Mouse (Mus musculus) heart, embryonic 13.5 days (tissue): ENCODE results near the gene Prkag2. TPM values are rescaled to one million over a fixed set of nuclear protein-coding genes. Genes with fewer than 3 reads are reported as not detected.

ENCODE experiments used
- ATAC-seq: fragments of 200-750 bp; cut with Nextera tagmentation; 2 replicates; pipeline ENCODE4 v1.8.0; 2017; ENCODE audit warnings: moderate TSS enrichment; ENCODE audit not compliant: insufficient number of reproducible peaks, low FRiP score, low TSS enrichment; ENCODE audit errors: extremely low read depth
- H3K27ac ChIP-seq: fragments of 300-500 bp; sonication (generic); replicated peaks from 2 replicates; pipeline ENCODE4 v1.5.1; 2015; ENCODE audit warnings: moderate library complexity, mild to moderate bottlenecking, inconsistent platforms
- H3K27me3 ChIP-seq: fragments of 300-500 bp; sonication (generic); replicated peaks from 2 replicates; pipeline ENCODE4 v1.6.1; 2015; ENCODE audit warnings: mild to moderate bottlenecking, inconsistent platforms
- H3K36me3 ChIP-seq: fragments of 300-500 bp; sonication (generic); 2 replicates; pipeline ENCODE4 v1.6.1; 2015; ENCODE audit warnings: mild to moderate bottlenecking, inconsistent platforms
- H3K4me1 ChIP-seq: fragments of 300-500 bp; sonication (generic); 2 replicates; pipeline ENCODE4 v1.6.1; 2015; ENCODE audit warnings: inconsistent platforms
- H3K4me2 ChIP-seq: fragments of 300-500 bp; sonication (generic); 2 replicates; pipeline ENCODE4 v1.6.1; 2015; ENCODE audit warnings: inconsistent platforms, mild to moderate bottlenecking, moderate library complexity
- H3K4me3 ChIP-seq: fragments of 300-500 bp; sonication (generic); 2 replicates; pipeline ENCODE4 v1.5.1; 2015; ENCODE audit warnings: moderate library complexity, mild to moderate bottlenecking, inconsistent platforms
- H3K9ac ChIP-seq: fragments of 300-500 bp; sonication (generic); 2 replicates; pipeline ENCODE4 v1.6.1; 2015; ENCODE audit warnings: inconsistent platforms, mild to moderate bottlenecking, moderate library complexity
- H3K9me3 ChIP-seq: fragments of 300-500 bp; sonication (generic); 2 replicates; pipeline ENCODE4 v1.6.1; 2016; ENCODE audit warnings: inconsistent platforms
- WGBS: fragments of 180-500 bp; shearing (Covaris S2); methylation state at CpG from one replicate; pipeline ENCODE4 v1.1.7; 2015; ENCODE audit warnings: mixed read lengths; 5-methylcytosine and 5-hydroxymethylcytosine counted together
- polyA plus RNA-seq: library from polyadenylated mRNA; unstranded; fragments of >200 nt; fragmentation: Nextera tagmentation; extraction: Ambion mirVana; gene quantifications from 2 replicates; pipeline ENCODE4 v1.2.1, GENCODE M21; 2015

Prkag2 gene
- polyA plus RNA-seq, 1 experiment from 2014 or later = 83.7 TPM

DNA sequence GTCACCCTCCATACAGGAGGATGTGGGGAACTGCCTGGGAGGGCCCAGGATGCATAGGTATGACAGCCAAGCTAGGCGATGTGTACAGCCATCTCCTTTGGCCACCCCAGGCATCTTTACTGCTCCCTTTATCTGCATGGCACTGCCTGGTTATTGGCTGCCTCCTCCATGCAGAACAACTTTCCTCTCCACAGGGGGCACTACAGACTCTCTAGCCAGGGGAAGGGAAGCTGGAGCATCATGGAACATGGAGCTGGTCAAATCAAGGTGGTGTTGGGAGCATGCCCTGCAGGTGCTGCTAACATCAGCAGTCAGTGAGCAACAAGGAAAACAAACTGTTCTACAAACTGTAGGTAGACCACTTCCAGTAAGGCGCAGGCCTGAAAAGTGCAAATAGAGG lies 56.4 kb downstream of the Prkag2 start:
- Histone ChIP-seq H3K9me3 (no peaks in the 10 kb centered on the region), H3K36me3 (no peaks in the 10 kb centered on the region), H3K4me3 (no peak overlapping the region), H3K27ac (no peak overlapping the region), H3K4me2 (no peak overlapping the region), H3K9ac (no peak overlapping the region), H3K4me1 (peaks cover 22% of the 10 kb centered on the region), H3K27me3 (no peaks in the 10 kb centered on the region)
- 86% methylated on average over 2 of the region's 2 CpGs for WGBS
- no peak for ATAC-seq

GRCm38 (mm10) chr5:25041947-25042346 lies 58.5 kb downstream of the Prkag2 start:
- Histone ChIP-seq H3K27ac (no peak overlapping the region), H3K9ac (no peak overlapping the region), H3K4me3 (no peak overlapping the region), H3K27me3 (no peaks in the 10 kb centered on the region), H3K4me2 (no peak overlapping the region), H3K36me3 (no peaks in the 10 kb centered on the region), H3K9me3 (no peaks in the 10 kb centered on the region), H3K4me1 (peaks cover 23% of the 10 kb centered on the region)
- WGBS = 73% methylated on average over 1 of the region's 1 CpGs
- ATAC-seq = no peak

GRCm38 (mm10) chr5:25041307-25041706 lies 59.1 kb downstream of the Prkag2 start:
- ATAC-seq = no peak
- Histone ChIP-seq H3K4me3 (no peak overlapping the region), H3K4me2 (peak overlapping the region; percentile 21; the same call in 1 of the 2 replicates), H3K27ac (no peak overlapping the region), H3K9me3 (no peaks in the 10 kb centered on the region), H3K36me3 (no peaks in the 10 kb centered on the region), H3K27me3 (no peaks in the 10 kb centered on the region), H3K4me1 (peaks cover 23% of the 10 kb centered on the region), H3K9ac (0 out of 2 replicates have a peak overlapping the region, but pooled peaks have one; percentile 24)
- WGBS = 20% methylated on average over 5 of the region's 5 CpGs

DNA sequence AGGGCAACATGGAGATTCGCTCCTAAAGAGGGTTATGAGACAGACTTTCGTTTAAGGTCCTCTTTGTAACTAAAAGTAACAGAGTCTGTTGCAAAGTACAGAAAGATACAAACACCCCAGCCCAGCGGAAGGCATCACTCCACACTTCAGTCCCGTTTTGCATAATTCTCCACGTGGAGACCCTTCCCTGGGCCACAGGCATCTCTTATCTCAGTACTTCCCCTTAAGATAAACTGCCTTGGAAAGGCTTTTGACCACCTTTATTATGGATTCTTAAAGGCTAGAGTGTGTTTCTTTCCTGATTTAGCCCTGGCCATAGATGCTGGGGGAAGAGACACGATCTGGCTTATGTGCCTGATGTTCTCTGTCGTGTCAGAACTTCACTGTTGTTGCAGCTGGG lies 59.5 kb downstream of the Prkag2 start:
- ATAC-seq = no peak
- Histone ChIP-seq H3K9ac (0 out of 2 replicates have a peak overlapping the region, but pooled peaks have one; percentile 24), H3K4me3 (no peak overlapping the region), H3K36me3 (no peaks in the 10 kb centered on the region), H3K27me3 (no peaks in the 10 kb centered on the region), H3K27ac (no peak overlapping the region), H3K4me1 (peaks cover 23% of the 10 kb centered on the region), H3K9me3 (no peaks in the 10 kb centered on the region), H3K4me2 (peak overlapping the region; percentile 21; the same call in 1 of the 2 replicates)
- 26% methylated on average over 7 of the region's 7 CpGs for WGBS

- 83% methylated on average over 2 of the region's 2 CpGs for WGBS
- no peaks in the 10 kb centered on the region for H3K9me3 ChIP-seq
- no peak for ATAC-seq
Measured at GRCm38 (mm10) chr5:25038827-25039226, 61.6 kb downstream of the Prkag2 start.

DNA sequence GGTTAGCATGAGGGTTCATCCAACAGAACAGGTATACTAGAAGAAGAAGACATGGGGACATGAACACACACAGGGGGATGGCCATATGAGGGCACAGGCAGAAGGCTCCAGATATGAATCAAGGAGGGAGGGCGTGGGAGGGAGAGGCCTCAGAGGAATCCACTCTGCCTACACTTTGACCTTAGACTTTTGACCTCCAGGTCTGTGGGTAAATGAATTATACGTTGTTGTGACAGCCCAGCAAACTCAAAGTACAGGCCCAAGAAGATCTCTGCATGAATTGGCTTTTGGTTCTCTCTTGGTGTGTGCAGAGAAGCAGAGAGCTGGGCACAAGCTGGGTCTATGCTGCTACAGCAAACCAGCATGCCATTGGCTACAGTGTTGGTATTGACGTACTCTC lies 65.1 kb downstream of the Prkag2 start:
- no peaks in the 10 kb centered on the region for H3K36me3 ChIP-seq
- H3K27me3 ChIP-seq = no peaks in the 10 kb centered on the region
- ATAC-seq = no peak
- WGBS = 79% methylated on average over 3 of the region's 3 CpGs
- H3K4me2 ChIP-seq = no peak overlapping the region
- H3K4me3 ChIP-seq = no peak overlapping the region
- H3K4me1 ChIP-seq = peaks cover 27% of the 10 kb centered on the region
- H3K9me3 ChIP-seq = no peaks in the 10 kb centered on the region
- no peak overlapping the region for H3K9ac ChIP-seq
- no peak overlapping the region for H3K27ac ChIP-seq

More at GRCm38 (mm10) chr5:25038827-25039226, 61.6 kb downstream of the Prkag2 start:
- H3K4me1 ChIP-seq = peaks cover 28% of the 10 kb centered on the region
- H3K4me3 ChIP-seq = no peak overlapping the region
- H3K4me2 ChIP-seq = no peak overlapping the region
- no peaks in the 10 kb centered on the region for H3K36me3 ChIP-seq
- H3K27ac ChIP-seq = no peak overlapping the region
- no peaks in the 10 kb centered on the region for H3K27me3 ChIP-seq
- H3K9ac ChIP-seq = no peak overlapping the region

DNA sequence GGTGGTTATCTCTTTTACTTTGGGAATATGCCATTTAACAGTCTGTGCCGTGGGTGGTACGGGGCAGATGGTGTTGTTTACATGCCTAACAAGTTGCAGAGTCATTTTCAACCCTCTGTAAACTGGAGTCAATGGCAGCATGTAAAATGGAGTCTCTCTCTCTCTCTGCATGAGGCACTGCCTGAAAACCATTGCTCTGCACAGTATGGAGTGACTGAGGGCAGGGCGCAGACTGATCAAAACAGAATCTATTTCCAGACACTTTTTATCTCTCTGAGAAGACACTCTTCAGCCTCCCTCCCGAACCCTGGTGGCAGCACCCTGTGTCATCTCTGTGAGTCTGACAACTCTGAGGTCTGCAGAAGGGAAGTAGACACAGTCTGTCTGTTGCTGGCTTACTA lies 69.0 kb downstream of the Prkag2 start:
- no peak for ATAC-seq
- Histone ChIP-seq H3K27ac (peak overlapping the region; percentile 83), H3K36me3 (no peaks in the 10 kb centered on the region)

DNA sequence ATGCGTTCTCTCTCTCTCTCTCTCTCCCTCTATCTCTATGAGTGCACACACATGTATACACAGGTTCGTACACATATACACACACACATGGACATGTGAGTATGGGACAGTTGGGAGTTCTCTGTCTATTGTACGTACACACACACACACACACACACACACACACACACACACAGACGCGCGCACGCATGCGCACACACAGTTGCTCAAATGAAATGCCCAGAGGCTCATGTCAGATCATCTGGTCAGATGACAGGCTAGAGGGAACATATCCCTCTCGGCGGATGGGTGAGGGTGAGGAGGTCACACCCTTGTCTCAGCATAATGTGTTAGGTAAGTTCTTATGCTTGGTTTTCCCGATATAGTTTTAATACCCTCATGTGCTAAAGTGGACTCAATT lies 69.4 kb downstream of the Prkag2 start:
- no peaks in the 10 kb centered on the region for H3K27me3 ChIP-seq
- no peaks in the 10 kb centered on the region for H3K36me3 ChIP-seq
- H3K9me3 ChIP-seq = no peaks in the 10 kb centered on the region
- H3K4me3 ChIP-seq = no peak overlapping the region
- H3K9ac ChIP-seq = peak overlapping the region; percentile 14; the same call in 1 of the 2 replicates
- 76% methylated on average over 11 of the region's 11 CpGs for WGBS
- peaks cover 42% of the 10 kb centered on the region for H3K4me1 ChIP-seq
- H3K27ac ChIP-seq = peak overlapping the region; percentile 83
- ATAC-seq = no peak
- H3K4me2 ChIP-seq = no peak overlapping the region

More for the DNA sequence above, 69.0 kb downstream of the Prkag2 start:
- Histone ChIP-seq H3K4me3 (no peak overlapping the region), H3K4me2 (no peak overlapping the region), H3K4me1 (peaks cover 38% of the 10 kb centered on the region), H3K27me3 (no peaks in the 10 kb centered on the region), H3K9ac (no peak overlapping the region), H3K9me3 (no peaks in the 10 kb centered on the region)
- 43% methylated on average over 4 of the region's 4 CpGs for WGBS

- Histone ChIP-seq H3K27ac (peak overlapping the region; percentile 83), H3K27me3 (no peaks in the 10 kb centered on the region), H3K9me3 (no peaks in the 10 kb centered on the region), H3K36me3 (no peaks in the 10 kb centered on the region), H3K4me2 (0 out of 2 replicates have a peak overlapping the region, but pooled peaks have one; percentile 2), H3K4me1 (peaks cover 50% of the 10 kb centered on the region), H3K9ac (no peak overlapping the region), H3K4me3 (no peak overlapping the region)
- ATAC-seq = peak; percentile 74; the same call in 1 of the 2 replicates
- 0% methylated on average over 3 of the region's 3 CpGs for WGBS
Measured at GRCm38 (mm10) chr5:25030276-25030681, 70.2 kb downstream of the Prkag2 start.

DNA sequence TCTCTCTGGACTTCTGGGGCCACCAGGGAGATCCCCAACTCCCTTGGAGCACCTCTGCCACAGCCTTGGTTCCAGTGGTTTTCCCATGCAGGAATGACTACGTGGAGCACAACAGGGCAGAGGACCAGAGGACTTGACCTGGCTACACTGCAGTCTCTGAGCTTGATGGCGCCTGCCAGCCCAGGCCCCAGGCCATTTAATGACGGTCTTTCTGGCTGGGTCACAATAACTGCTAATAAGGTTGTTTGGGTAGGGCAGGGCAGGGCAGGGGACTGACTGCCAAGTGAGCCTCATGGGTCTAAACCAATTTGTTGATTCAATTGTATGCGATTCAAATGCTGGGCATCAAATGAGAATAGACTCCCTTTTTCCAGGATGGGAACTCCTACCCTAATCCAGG lies 72.8 kb downstream of the Prkag2 start:
- WGBS = 89% methylated on average over 4 of the region's 4 CpGs
- Histone ChIP-seq H3K27me3 (no peaks in the 10 kb centered on the region), H3K36me3 (no peaks in the 10 kb centered on the region), H3K4me2 (no peak overlapping the region), H3K4me1 (peaks cover 55% of the 10 kb centered on the region), H3K9me3 (no peaks in the 10 kb centered on the region), H3K4me3 (no peak overlapping the region), H3K9ac (no peak overlapping the region), H3K27ac (no peak overlapping the region)
- no peak for ATAC-seq

DNA sequence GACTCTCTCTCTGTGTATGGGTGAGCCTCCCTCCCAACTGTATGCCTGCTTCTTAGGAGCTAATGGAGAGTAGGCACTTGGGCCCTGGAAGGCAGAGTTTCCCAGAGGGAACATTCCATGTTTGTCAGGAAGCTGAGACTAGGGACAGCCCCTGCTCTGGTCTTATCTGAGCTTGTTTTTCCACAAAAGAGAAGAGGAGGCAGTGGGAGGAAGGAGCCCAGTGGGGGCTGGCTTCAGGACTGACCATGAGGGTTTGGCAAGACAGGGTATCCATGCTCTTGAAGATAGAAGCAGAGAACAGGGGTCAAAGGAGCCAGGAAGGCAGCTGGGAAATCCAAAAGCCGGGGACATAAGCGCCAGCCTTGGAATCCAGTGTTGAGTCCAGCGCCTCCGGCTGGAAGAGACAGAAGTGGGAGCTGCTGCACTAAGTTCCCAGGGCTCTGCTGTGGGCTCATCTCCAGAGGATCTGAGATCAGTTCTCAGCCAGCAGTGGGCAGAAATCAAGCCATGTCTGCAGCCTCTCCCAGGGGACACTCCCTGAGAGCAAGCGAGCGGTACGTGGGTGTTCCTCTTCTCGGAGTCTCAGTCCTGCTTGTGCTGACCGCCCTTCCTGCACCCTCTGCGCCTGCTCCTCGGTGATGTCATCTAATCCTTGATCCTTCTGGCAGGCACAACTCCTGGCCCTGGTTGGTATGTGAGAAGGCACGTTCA lies 75.0 kb downstream of the Prkag2 start:
- peaks cover 11% of the 10 kb centered on the region for H3K36me3 ChIP-seq
- peaks cover 50% of the 10 kb centered on the region for H3K4me1 ChIP-seq
- ATAC-seq = no peak
- peak overlapping the region; percentile 58 for H3K9ac ChIP-seq
- no peaks in the 10 kb centered on the region for H3K27me3 ChIP-seq
- H3K9me3 ChIP-seq = no peaks in the 10 kb centered on the region
- peak overlapping the region; percentile 81 for H3K27ac ChIP-seq
- peak overlapping the region; percentile 42 for H3K4me2 ChIP-seq
- WGBS = 35% methylated on average over 12 of the region's 12 CpGs
- H3K4me3 ChIP-seq = no peak overlapping the region

DNA sequence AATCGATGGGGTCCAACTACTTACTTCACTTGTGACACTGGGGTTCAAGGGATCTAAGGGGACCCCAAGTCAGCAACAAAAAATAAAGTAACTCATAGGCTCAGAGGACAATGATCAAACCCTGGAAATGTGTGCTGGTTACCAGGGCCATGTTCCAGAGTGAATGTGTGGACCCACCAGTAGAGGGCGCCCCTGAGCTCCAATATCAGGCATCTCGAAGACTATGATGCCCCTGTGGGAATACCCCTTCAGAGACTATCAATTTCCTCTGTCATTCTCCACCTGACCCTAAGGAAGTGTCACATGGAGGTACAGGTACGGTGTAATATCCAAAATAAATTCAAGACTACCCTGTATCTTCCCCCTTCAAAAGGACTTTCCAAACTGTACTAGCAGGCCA lies 77.5 kb downstream of the Prkag2 start:
- Histone ChIP-seq H3K36me3 (peaks cover 14% of the 10 kb centered on the region), H3K27ac (no peak overlapping the region), H3K9me3 (no peaks in the 10 kb centered on the region), H3K4me2 (no peak overlapping the region), H3K4me3 (no peak overlapping the region), H3K4me1 (peaks cover 32% of the 10 kb centered on the region), H3K27me3 (no peaks in the 10 kb centered on the region), H3K9ac (no peak overlapping the region)
- ATAC-seq = no peak
- 46% methylated on average over 4 of the region's 4 CpGs for WGBS
